Mouse (Mus musculus): ENCODE data around the gene Stx8. TPM values are rescaled to one million over a fixed set of nuclear protein-coding genes. Genes with fewer than 3 reads are reported as not detected.
A peak's percentile ranks its signal among the peaks of the same experiment; 100 is the strongest.

Gene Stx8
- polyA plus RNA-seq, 1 experiment from 2014 or later = 71.0 TPM

- WGBS = 46% methylated on average over 6 of the region's 6 CpGs
- Histone ChIP-seq H3K4me1 (replicated peaks; ENCODE audit: control insufficient read depth, insufficient read depth) (peaks cover 8% of the 10 kb centered on the region), H3K27me3 (ENCODE audit: control insufficient read depth, insufficient read depth, low read length) (no peaks in the 10 kb centered on the region), H3K9ac (ENCODE audit: low read length) (no peak overlapping the region), H3K36me3 (ENCODE audit: control insufficient read depth, insufficient read depth, low read length) (no peaks in the 10 kb centered on the region), H3K27ac (replicated peaks) (peak overlapping the region; percentile 31; the same call in 1 of the 2 replicates), H3K9me3 (ENCODE audit: control insufficient read depth, low read length) (no peaks in the 10 kb centered on the region), H3K4me2 (replicated peaks; ENCODE audit: low read depth) (no peak overlapping the region), H3K4me3 (ENCODE audit: low read depth, low read length) (no peak overlapping the region)
- ATAC-seq (ENCODE audit: low FRiP score, low TSS enrichment) = no peak
- DNase-seq (ENCODE audit: low spot score) = no peak
- TF ChIP-seq CTCF (IDR thresholded peaks at IDR 0.05; ENCODE audit: low read depth) (no peak), EP300 (optimal IDR thresholded peaks at IDR 0.05) (no peak)
These were observed 230.6 kb downstream of the Stx8 start for GRCm38 (mm10) chr11:68196566-68196965.

- Histone ChIP-seq H3K4me1 (replicated peaks; ENCODE audit: control insufficient read depth, insufficient read depth) (peaks cover 8% of the 10 kb centered on the region), H3K36me3 (ENCODE audit: control insufficient read depth, insufficient read depth, low read length) (no peaks in the 10 kb centered on the region), H3K27ac (replicated peaks) (no peak overlapping the region), H3K9me3 (ENCODE audit: control insufficient read depth, low read length) (no peaks in the 10 kb centered on the region), H3K27me3 (ENCODE audit: control insufficient read depth, insufficient read depth, low read length) (no peaks in the 10 kb centered on the region), H3K4me2 (replicated peaks; ENCODE audit: low read depth) (no peak overlapping the region), H3K9ac (ENCODE audit: low read length) (no peak overlapping the region), H3K4me3 (ENCODE audit: low read depth, low read length) (no peak overlapping the region)
- DNase-seq (ENCODE audit: low spot score) (no peak), ATAC-seq (ENCODE audit: low FRiP score, low TSS enrichment) (no peak)
- WGBS = 90% methylated on average over 11 of the region's 11 CpGs
- TF ChIP-seq EP300 (optimal IDR thresholded peaks at IDR 0.05) (no peak), CTCF (IDR thresholded peaks at IDR 0.05; ENCODE audit: low read depth) (no peak)
These were observed 231.5 kb downstream of the Stx8 start for GRCm38 (mm10) chr11:68197471-68197870.

GRCm38 (mm10) chr11:68198696-68199095 is 232.7 kb downstream of the Stx8 start:
- H3K27me3 ChIP-seq (ENCODE audit: control insufficient read depth, insufficient read depth, low read length) = no peaks in the 10 kb centered on the region
- WGBS = 50% methylated on average over 10 of the region's 10 CpGs
- H3K9me3 ChIP-seq (ENCODE audit: control insufficient read depth, low read length) = no peaks in the 10 kb centered on the region
- H3K4me2 ChIP-seq (replicated peaks; ENCODE audit: low read depth) = no peak overlapping the region
- H3K4me3 ChIP-seq (ENCODE audit: low read depth, low read length) = no peak overlapping the region
- TF ChIP-seq EP300 (optimal IDR thresholded peaks at IDR 0.05) = no peak
- H3K27ac ChIP-seq (replicated peaks) = no peak overlapping the region
- DNase-seq (ENCODE audit: low spot score) = no peak
- peaks cover 8% of the 10 kb centered on the region for H3K4me1 ChIP-seq (replicated peaks; ENCODE audit: control insufficient read depth, insufficient read depth)
- no peak overlapping the region for H3K9ac ChIP-seq (ENCODE audit: low read length)
- H3K36me3 ChIP-seq (ENCODE audit: control insufficient read depth, insufficient read depth, low read length) = no peaks in the 10 kb centered on the region
- ATAC-seq (ENCODE audit: low FRiP score, low TSS enrichment) = no peak

- Histone ChIP-seq H3K27me3 (ENCODE audit: control insufficient read depth, insufficient read depth, low read length) (no peaks in the 10 kb centered on the region), H3K36me3 (ENCODE audit: control insufficient read depth, insufficient read depth, low read length) (no peaks in the 10 kb centered on the region), H3K4me2 (replicated peaks; ENCODE audit: low read depth) (no peak overlapping the region), H3K9ac (ENCODE audit: low read length) (no peak overlapping the region), H3K27ac (replicated peaks) (0 out of 2 replicates have a peak overlapping the region, but pooled peaks have one; percentile 2), H3K4me3 (ENCODE audit: low read depth, low read length) (no peak overlapping the region), H3K4me1 (replicated peaks; ENCODE audit: control insufficient read depth, insufficient read depth) (peaks cover 8% of the 10 kb centered on the region), H3K9me3 (ENCODE audit: control insufficient read depth, low read length) (no peaks in the 10 kb centered on the region)
- DNase-seq (ENCODE audit: low spot score) (no peak), ATAC-seq (ENCODE audit: low FRiP score, low TSS enrichment) (no peak)
- TF ChIP-seq EP300 (optimal IDR thresholded peaks at IDR 0.05) (no peak), CTCF (IDR thresholded peaks at IDR 0.05; ENCODE audit: low read depth) (no peak)
- WGBS = 54% methylated on average over 8 of the region's 8 CpGs
These were observed 233.1 kb downstream of the Stx8 start for GRCm38 (mm10) chr11:68199103-68199502.

- H3K4me1 ChIP-seq (replicated peaks; ENCODE audit: control insufficient read depth, insufficient read depth) = peaks cover 8% of the 10 kb centered on the region
- H3K4me3 ChIP-seq (ENCODE audit: low read depth, low read length) = no peak overlapping the region
- H3K36me3 ChIP-seq (ENCODE audit: control insufficient read depth, insufficient read depth, low read length) = no peaks in the 10 kb centered on the region
- TF ChIP-seq CTCF (IDR thresholded peaks at IDR 0.05; ENCODE audit: low read depth) (no peak), EP300 (optimal IDR thresholded peaks at IDR 0.05) (no peak)
- H3K27ac ChIP-seq (replicated peaks) = 0 out of 2 replicates have a peak overlapping the region, but pooled peaks have one; percentile 1
- ATAC-seq (ENCODE audit: low FRiP score, low TSS enrichment) (peak; percentile 51; the same call in 1 of the 2 replicates), DNase-seq (ENCODE audit: low spot score) (peak; percentile 52)
- H3K9me3 ChIP-seq (ENCODE audit: control insufficient read depth, low read length) = no peaks in the 10 kb centered on the region
- no peaks in the 10 kb centered on the region for H3K27me3 ChIP-seq (ENCODE audit: control insufficient read depth, insufficient read depth, low read length)
- WGBS = 14% methylated on average over 10 of the region's 10 CpGs
- no peak overlapping the region; the same call in 1 of the 2 replicates for H3K9ac ChIP-seq (ENCODE audit: low read length)
- no peak overlapping the region for H3K4me2 ChIP-seq (replicated peaks; ENCODE audit: low read depth)
These were observed 233.9 kb downstream of the Stx8 start for GRCm38 (mm10) chr11:68199801-68200423.

GRCm38 (mm10) chr11:68200500-68200899 is 234.5 kb downstream of the Stx8 start:
- Histone ChIP-seq H3K9ac (ENCODE audit: low read length) (no peak overlapping the region), H3K4me1 (replicated peaks; ENCODE audit: control insufficient read depth, insufficient read depth) (peaks cover 8% of the 10 kb centered on the region), H3K4me3 (ENCODE audit: low read depth, low read length) (no peak overlapping the region), H3K36me3 (ENCODE audit: control insufficient read depth, insufficient read depth, low read length) (no peaks in the 10 kb centered on the region), H3K27ac (replicated peaks) (no peak overlapping the region), H3K27me3 (ENCODE audit: control insufficient read depth, insufficient read depth, low read length) (no peaks in the 10 kb centered on the region), H3K4me2 (replicated peaks; ENCODE audit: low read depth) (no peak overlapping the region), H3K9me3 (ENCODE audit: control insufficient read depth, low read length) (no peaks in the 10 kb centered on the region)
- DNase-seq (ENCODE audit: low spot score) (no peak), ATAC-seq (ENCODE audit: low FRiP score, low TSS enrichment) (no peak)
- 68% methylated on average over 4 of the region's 4 CpGs for WGBS
- TF ChIP-seq CTCF (IDR thresholded peaks at IDR 0.05; ENCODE audit: low read depth) (no peak), EP300 (optimal IDR thresholded peaks at IDR 0.05) (no peak)

Measured in stomach, postnatal 0 days (tissue).